Mouse (Mus musculus) neural tube, embryonic 11.5 days (tissue): Measurements from ENCODE around the gene Sbf2. TPM values are rescaled to one million over a fixed set of nuclear protein-coding genes. Genes with fewer than 3 reads are reported as not detected.
"Not testable (repeated sequence)": the region's sequence is repeated elsewhere in the genome, so short reads cannot be mapped to it uniquely, and the experiment has no call there.

Experiments used
- ATAC-seq: fragments of 200-750 bp; cut with Nextera tagmentation; 2 replicates; pipeline ENCODE4 v1.8.0; 2017; ENCODE audit warnings: moderate number of reproducible peaks, mild to moderate bottlenecking, moderate TSS enrichment, moderate library complexity; ENCODE audit not compliant: insufficient read depth, low FRiP score, low TSS enrichment
- DNase-seq: peaks from one replicate; pipeline ENCODE4 v3.0.0-alpha.2; 2015; ENCODE audit warnings: low spot score
- H3K27ac ChIP-seq: fragments of 300-500 bp; sonication (generic); 2 replicates; pipeline ENCODE4 v1.5.1; 2014; ENCODE audit warnings: low read depth, mild to moderate bottlenecking, low read length
- H3K27me3 ChIP-seq: fragments of 300-500 bp; sonication (generic); 2 replicates; pipeline ENCODE4 v1.6.1; 2014; ENCODE audit warnings: mild to moderate bottlenecking, low read length, mixed read lengths; ENCODE audit not compliant: control insufficient read depth, insufficient read depth
- H3K36me3 ChIP-seq: fragments of 300-500 bp; sonication (generic); 2 replicates; pipeline ENCODE4 v1.6.1; 2014; ENCODE audit warnings: mild to moderate bottlenecking, low read length, moderate library complexity, mixed read lengths; ENCODE audit not compliant: control insufficient read depth, insufficient read depth
- H3K4me1 ChIP-seq: fragments of 300-500 bp; sonication (generic); 2 replicates; pipeline ENCODE4 v1.6.1; 2014; ENCODE audit warnings: low read length, mixed read lengths; ENCODE audit not compliant: control insufficient read depth, insufficient read depth
- H3K4me2 ChIP-seq: fragments of 300-500 bp; sonication (generic); 2 replicates; pipeline ENCODE4 v1.6.1; 2014; ENCODE audit warnings: low read depth, mild to moderate bottlenecking, moderate library complexity
- H3K4me3 ChIP-seq: fragments of 300-500 bp; sonication (generic); 2 replicates; pipeline ENCODE4 v1.5.1; 2014; ENCODE audit warnings: low read depth, low read length
- H3K9ac ChIP-seq: fragments of 300-500 bp; sonication (generic); 2 replicates; pipeline ENCODE4 v1.6.1; 2014; ENCODE audit warnings: mild to moderate bottlenecking, low read length
- H3K9me3 ChIP-seq: fragments of 300-500 bp; sonication (generic); 2 replicates; pipeline ENCODE4 v1.6.1; 2016; ENCODE audit warnings: low read length; ENCODE audit not compliant: control insufficient read depth
- WGBS: fragments of 180-500 bp; shearing (Covaris S2); extraction: QIAGEN DNeasy Blood & Tissue Kit; methylation state at CpG from one replicate; pipeline ENCODE4 v1.1.7; 2014; 5-methylcytosine and 5-hydroxymethylcytosine counted together
- polyA plus RNA-seq: library from polyadenylated mRNA; unstranded; fragments of >200 nt; fragmentation: Nextera tagmentation; extraction: Ambion mirVana; gene quantifications from 2 replicates; pipeline ENCODE4 v1.2.1, GENCODE M21; 2014

Gene Sbf2
- polyA plus RNA-seq, 1 experiment from 2014 or later, result 40.5 TPM

DNA sequence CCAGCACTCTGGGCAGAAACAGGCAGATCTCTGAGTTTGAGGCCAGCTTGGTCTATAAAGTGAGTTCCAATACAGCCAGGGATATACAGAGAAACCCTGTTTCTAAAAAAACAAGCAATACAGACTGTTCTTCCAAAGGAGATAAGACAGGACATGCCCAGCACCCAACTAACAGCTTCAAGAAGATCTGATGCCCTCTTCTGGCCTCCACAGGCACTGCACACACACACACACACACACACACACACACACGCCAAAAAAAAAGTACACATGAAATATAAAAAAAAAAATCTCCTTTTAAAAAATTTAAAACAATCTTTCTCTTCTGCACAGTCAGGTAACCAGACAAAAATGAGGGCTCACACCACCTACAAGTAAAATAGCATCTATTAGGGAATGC, 7.8 kb downstream of the Sbf2 start:
- DNase-seq, result no peak
- no peaks in the 10 kb centered on the region for H3K9me3 ChIP-seq
- WGBS, result 88% methylated on average over 1 of the region's 1 CpGs
- H3K36me3 ChIP-seq, result no peaks in the 10 kb centered on the region
- H3K9ac ChIP-seq, result no peak overlapping the region
- ATAC-seq, result no peak
- no peak overlapping the region for H3K4me2 ChIP-seq
- no peak overlapping the region for H3K27ac ChIP-seq
- no peaks in the 10 kb centered on the region for H3K27me3 ChIP-seq
- no peaks in the 10 kb centered on the region for H3K4me1 ChIP-seq
- H3K4me3 ChIP-seq, result no peak overlapping the region

- no peak overlapping the region for H3K4me2 ChIP-seq
- no peak for ATAC-seq
- no peaks in the 10 kb centered on the region for H3K36me3 ChIP-seq
- H3K27me3 ChIP-seq, result no peaks in the 10 kb centered on the region
- no peaks in the 10 kb centered on the region for H3K4me1 ChIP-seq
- H3K27ac ChIP-seq, result no peak overlapping the region
- no peak for DNase-seq
- WGBS, result 76% methylated on average over 4 of the region's 4 CpGs
- H3K9ac ChIP-seq, result no peak overlapping the region
- H3K4me3 ChIP-seq, result no peak overlapping the region
- H3K9me3 ChIP-seq, result no peaks in the 10 kb centered on the region
Measured at GRCm38 (mm10) chr7:110605476-110605875, 9.2 kb downstream of the Sbf2 start.

GRCm38 (mm10) chr7:110597141-110597540, 17.6 kb downstream of the Sbf2 start:
- Histone ChIP-seq H3K4me3 (no peak overlapping the region), H3K9me3 (no peaks in the 10 kb centered on the region), H3K4me1 (no peaks in the 10 kb centered on the region), H3K36me3 (no peaks in the 10 kb centered on the region), H3K27me3 (no peaks in the 10 kb centered on the region), H3K4me2 (no peak overlapping the region), H3K9ac (no peak overlapping the region), H3K27ac (no peak overlapping the region)
- ATAC-seq, result no peak
- DNase-seq, result no peak
- WGBS, result 98% methylated on average over 1 of the region's 1 CpGs

DNA sequence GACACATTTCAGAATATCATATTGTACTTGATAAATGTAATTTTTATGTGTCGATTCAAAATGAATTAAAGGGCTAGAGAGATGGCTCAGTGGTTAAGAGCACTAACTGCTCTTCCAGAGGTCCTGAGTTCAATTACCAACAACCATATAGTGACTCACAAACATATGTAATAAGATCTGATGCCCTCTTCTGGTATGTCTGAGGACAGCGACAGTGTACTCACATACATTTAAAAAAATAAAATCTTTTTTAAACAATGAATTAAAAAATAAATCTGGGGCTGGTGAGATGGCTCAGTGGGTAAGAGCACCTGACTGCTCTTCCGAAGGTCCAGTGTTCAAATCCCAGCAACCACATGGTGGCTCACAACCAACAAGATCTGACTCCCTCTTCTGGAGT, 20.7 kb downstream of the Sbf2 start:
- not testable (repeated sequence) for H3K9ac ChIP-seq, H3K27ac ChIP-seq, DNase-seq, H3K9me3 ChIP-seq, H3K4me2 ChIP-seq, ATAC-seq, H3K27me3 ChIP-seq, H3K36me3 ChIP-seq, H3K4me3 ChIP-seq, H3K4me1 ChIP-seq
- 93% methylated on average over 3 of the region's 3 CpGs for WGBS

DNA sequence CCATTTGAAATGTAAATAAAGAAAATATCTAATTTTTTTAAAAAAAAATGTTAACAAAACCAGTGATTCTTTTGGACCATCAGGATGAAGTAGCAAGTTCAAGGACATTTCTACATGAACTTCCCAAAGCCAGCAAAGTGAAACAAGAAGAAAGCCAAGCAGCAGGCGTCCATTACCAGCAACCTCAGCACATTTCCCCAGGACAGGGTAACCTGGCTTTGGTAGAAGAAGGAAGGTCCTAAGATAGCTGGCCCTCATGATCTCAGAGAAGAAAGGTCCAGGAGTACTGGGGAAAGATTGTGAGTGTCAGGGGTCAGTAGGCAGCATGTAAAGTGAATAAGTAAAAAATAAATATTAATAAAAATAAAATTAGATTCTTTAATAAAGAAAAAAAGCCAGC, 27.0 kb downstream of the Sbf2 start:
- no peaks in the 10 kb centered on the region for H3K9me3 ChIP-seq
- no peaks in the 10 kb centered on the region for H3K4me1 ChIP-seq
- 83% methylated on average over 1 of the region's 1 CpGs for WGBS
- no peak overlapping the region for H3K4me3 ChIP-seq
- no peak overlapping the region for H3K4me2 ChIP-seq
- no peak overlapping the region for H3K27ac ChIP-seq
- ATAC-seq (no peak), DNase-seq (no peak)
- H3K36me3 ChIP-seq, result no peaks in the 10 kb centered on the region
- H3K27me3 ChIP-seq, result no peaks in the 10 kb centered on the region
- H3K9ac ChIP-seq, result no peak overlapping the region

DNA sequence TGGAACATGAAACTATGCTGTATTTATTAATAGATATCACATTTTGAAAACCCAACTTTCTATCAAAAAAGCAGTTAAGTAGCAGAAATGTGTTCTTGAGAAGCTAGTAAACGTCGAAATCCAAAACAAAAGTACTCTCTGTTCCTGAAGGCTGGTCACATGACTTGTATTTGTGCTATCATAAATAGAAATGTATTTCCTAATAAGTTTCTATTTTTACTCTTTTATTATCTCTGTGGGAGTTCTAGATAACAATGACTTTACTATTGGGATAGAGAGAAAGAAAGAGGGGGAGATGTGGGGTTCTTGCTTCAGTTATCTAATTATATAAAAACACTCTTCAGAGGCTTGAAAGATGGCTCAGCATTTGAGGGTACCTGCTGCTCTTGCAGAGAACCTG, 29.5 kb downstream of the Sbf2 start:
- no peaks in the 10 kb centered on the region for H3K36me3 ChIP-seq
- no peaks in the 10 kb centered on the region for H3K27me3 ChIP-seq
- ATAC-seq (no peak), DNase-seq (no peak)
- no peaks in the 10 kb centered on the region for H3K4me1 ChIP-seq
- H3K4me3 ChIP-seq, result no peak overlapping the region
- H3K27ac ChIP-seq, result no peak overlapping the region
- H3K9me3 ChIP-seq, result no peaks in the 10 kb centered on the region
- WGBS, result 89% methylated on average over 2 of the region's 2 CpGs
- no peak overlapping the region for H3K4me2 ChIP-seq
- no peak overlapping the region for H3K9ac ChIP-seq

GRCm38 (mm10) chr7:110584159-110584558, 30.6 kb downstream of the Sbf2 start:
- 73% methylated on average over 2 of the region's 2 CpGs for WGBS
- no peak overlapping the region for H3K4me3 ChIP-seq
- H3K27ac ChIP-seq, result no peak overlapping the region
- no peaks in the 10 kb centered on the region for H3K9me3 ChIP-seq
- no peaks in the 10 kb centered on the region for H3K27me3 ChIP-seq
- H3K9ac ChIP-seq, result no peak overlapping the region
- no peak for DNase-seq
- no peak for ATAC-seq
- no peak overlapping the region for H3K4me2 ChIP-seq
- no peaks in the 10 kb centered on the region for H3K4me1 ChIP-seq
- H3K36me3 ChIP-seq, result no peaks in the 10 kb centered on the region

DNA sequence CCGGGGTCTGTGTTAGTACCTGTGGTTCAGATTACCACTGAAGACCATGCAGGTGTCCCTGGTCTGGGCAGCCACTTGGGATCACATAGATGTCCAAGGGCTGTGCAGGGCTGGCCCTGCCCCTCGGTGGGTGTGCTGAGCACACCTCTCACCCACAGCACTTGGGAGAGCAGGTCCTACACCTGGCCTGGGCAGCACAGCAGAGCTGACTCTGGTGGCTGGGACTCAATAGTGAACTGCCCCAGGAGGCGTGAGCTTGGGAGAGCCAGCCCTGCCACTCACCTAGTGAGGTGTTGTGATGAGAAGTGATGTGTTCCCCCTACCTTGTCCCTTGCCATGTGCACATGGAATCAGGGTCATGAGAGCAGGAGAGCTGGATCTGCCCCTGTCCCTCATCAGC, 31.0 kb downstream of the Sbf2 start:
- Histone ChIP-seq H3K27ac (no peak overlapping the region), H3K36me3 (no peaks in the 10 kb centered on the region), H3K9ac (no peak overlapping the region), H3K4me3 (no peak overlapping the region), H3K4me1 (no peaks in the 10 kb centered on the region), H3K27me3 (no peaks in the 10 kb centered on the region), H3K4me2 (no peak overlapping the region), H3K9me3 (no peaks in the 10 kb centered on the region)
- ATAC-seq (no peak), DNase-seq (no peak)
- WGBS, result 97% methylated on average over 3 of the region's 3 CpGs

DNA sequence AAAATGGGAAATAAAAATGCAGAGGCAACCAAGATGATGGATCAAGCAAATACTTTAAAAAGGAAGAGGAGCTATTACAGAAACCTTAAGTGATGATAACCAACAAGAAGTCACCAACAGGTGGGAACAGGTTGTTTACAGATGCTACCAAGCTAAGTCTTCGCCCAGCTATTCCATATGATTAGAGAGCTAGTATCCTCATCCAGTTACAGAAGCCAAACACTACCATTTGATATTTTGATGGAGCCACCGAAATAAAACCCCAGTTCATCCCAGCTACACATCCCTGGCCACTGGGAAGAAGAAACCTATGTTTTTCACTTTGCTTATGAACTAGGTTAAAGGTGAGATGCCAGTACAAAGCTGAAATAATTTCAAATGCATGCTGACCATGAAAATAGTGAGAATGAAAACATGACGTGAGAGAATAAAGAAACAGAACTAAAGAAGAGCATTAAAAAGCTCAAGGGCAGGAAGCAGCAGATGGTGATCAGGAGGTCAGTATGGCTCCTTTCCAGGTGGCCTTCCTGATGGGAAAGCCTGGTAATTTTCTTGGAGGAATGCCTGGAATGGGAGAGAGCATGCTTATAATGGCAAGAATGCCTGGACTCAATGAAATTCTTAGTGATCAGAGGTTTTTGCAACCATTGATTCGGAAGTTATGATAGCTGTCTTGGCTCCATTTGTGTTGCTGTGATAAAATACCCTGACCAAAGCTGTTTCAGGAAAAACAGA, 48.7 kb downstream of the Sbf2 start:
- WGBS, result 90% methylated on average over 4 of the region's 4 CpGs
- Histone ChIP-seq H3K9me3 (no peaks in the 10 kb centered on the region), H3K4me1 (no peaks in the 10 kb centered on the region), H3K27me3 (no peaks in the 10 kb centered on the region), H3K36me3 (no peaks in the 10 kb centered on the region), H3K27ac (no peak overlapping the region), H3K9ac (no peak overlapping the region), H3K4me2 (no peak overlapping the region), H3K4me3 (no peak overlapping the region)
- DNase-seq (no peak), ATAC-seq (no peak)
